Mouse (Mus musculus) spleen, adult 2 months (tissue): ENCODE measurements around the gene Fam169b.

Experiments used
- CTCF ChIP-seq: fragments of 200-500 bp; IDR thresholded peaks from 2 replicates; pipeline ENCODE4 v1.5.1; 2011; ENCODE audit warnings: mild to moderate bottlenecking, inconsistent platforms; ENCODE audit not compliant: insufficient read depth, insufficient read length, insufficient replicate concordance; ENCODE audit errors: extremely low read depth
- POLR2A ChIP-seq: fragments of 200-500 bp; IDR thresholded peaks from 2 replicates; pipeline ENCODE4 v1.6.1; 2011; ENCODE audit warnings: low read depth, low read length, inconsistent platforms

- TF ChIP-seq POLR2A = no peak
- TF ChIP-seq CTCF = no peak
Observed at GRCm38 (mm10) chr7:68408611-68409010, 135.0 kb downstream of the Fam169b start.
